ENCODE assay signal across 32 mouse cellular contexts in genomic region chr17:40811560-40811959, GRCm38 (mm10). TPM values are rescaled to one million over a fixed set of nuclear protein-coding genes. Genes with fewer than 3 reads are reported as not detected.
DNase-seq lines count a peak whose midpoint lies in the region; ATAC-seq and TF ChIP-seq lines count a peak whose summit lies in the region.
"Had no signal": no experiment of that assay in that cellular context is flagged by ENCODE, and none has a peak within 500 bp of the region (broad histone marks: within the 10 kb centered on the region; RNA-seq: fewer than 3 reads in every experiment).

No protein-coding gene starts in this region.

- H3K9me3 ChIP-seq in heart, embryonic 10.5 days = no peaks in the 10 kb centered on the region
- no peaks in the 10 kb centered on the region for H3K9me3 ChIP-seq in G1E (replicated peaks)
- H3K9me3 ChIP-seq in liver, postnatal 0 days (ENCODE audit: low read length) = no peaks in the 10 kb centered on the region
- no peaks in the 10 kb centered on the region for H3K9me3 ChIP-seq in forebrain, embryonic 12.5 days
- no peaks in the 10 kb centered on the region for H3K9me3 ChIP-seq in kidney, embryonic 15.5 days (replicated peaks)
- H3K9me3 ChIP-seq: embryonic facial prominence, embryonic 12.5 days; embryonic facial prominence, embryonic 15.5 days; forebrain, embryonic 10.5 days; forebrain, embryonic 15.5 days; heart, embryonic 12.5 days; heart, embryonic 15.5 days; hindbrain, embryonic 10.5 days; hindbrain, embryonic 13.5 days; intestine, embryonic 15.5 days had no signal

- no peak for DNase-seq in heart, embryonic 10.5 days (ENCODE audit: low spot score)
- no peak for DNase-seq in heart, adult 11 months
- DNase-seq in G1E (ENCODE audit: low spot score) = no peak
- DNase-seq in liver, postnatal 0 days = no peak
- DNase-seq: adrenal gland, adult 8-10 months; adrenal gland, postnatal 25 days; B cell, adult 2 months; cerebellum, adult 2 months; cerebellum, adult 9-11 months; cerebellum, postnatal 25 days; gastrocnemius, postnatal 10 days; gastrocnemius, postnatal 36 days; heart, postnatal 10 days; heart, postnatal 36 days had no signal

- no peak; the same call in 1 of the 2 replicates for TF ChIP-seq EP300 in liver, postnatal 0 days (IDR thresholded peaks at IDR 0.05; ENCODE audit: low read depth)

- no peak for TF ChIP-seq POLR2A in bone marrow, adult 2 months (IDR thresholded peaks at IDR 0.05; ENCODE audit: borderline replicate concordance, control insufficient read depth, low read depth, low read length)

- H3K36me3 ChIP-seq in heart, embryonic 10.5 days = no peaks in the 10 kb centered on the region
- no peaks in the 10 kb centered on the region for H3K36me3 ChIP-seq in G1E (replicated peaks)
- no peaks in the 10 kb centered on the region for H3K36me3 ChIP-seq in liver, postnatal 0 days (replicated peaks; ENCODE audit: insufficient read depth, low read length)
- no peaks in the 10 kb centered on the region for H3K36me3 ChIP-seq in forebrain, embryonic 12.5 days (replicated peaks)
- no peaks in the 10 kb centered on the region for H3K36me3 ChIP-seq in kidney, embryonic 15.5 days
- H3K36me3 ChIP-seq: embryonic facial prominence, embryonic 12.5 days; embryonic facial prominence, embryonic 15.5 days; forebrain, embryonic 10.5 days; forebrain, embryonic 15.5 days; heart, embryonic 12.5 days; heart, embryonic 15.5 days; hindbrain, embryonic 10.5 days; hindbrain, embryonic 13.5 days; intestine, embryonic 15.5 days had no signal

- H3K9ac ChIP-seq in liver, postnatal 0 days (replicated peaks) = no peak overlapping the region
- no peak overlapping the region for H3K9ac ChIP-seq in forebrain, embryonic 12.5 days
- no peak overlapping the region for H3K9ac ChIP-seq in kidney, embryonic 15.5 days
- H3K9ac ChIP-seq: embryonic facial prominence, embryonic 12.5 days; embryonic facial prominence, embryonic 15.5 days; forebrain, embryonic 15.5 days; heart, embryonic 12.5 days; heart, embryonic 15.5 days; hindbrain, embryonic 13.5 days; intestine, embryonic 15.5 days had no signal

- peak overlapping the region; percentile 15; the same call in 1 of the 2 replicates for H3K4me3 ChIP-seq in heart, embryonic 10.5 days
- H3K4me3 ChIP-seq in G1E (ENCODE audit: low read depth, low read length) = peak overlapping the region; percentile 68
- peak overlapping the region; percentile 40 for H3K4me3 ChIP-seq in bone marrow, adult 2 months (replicated peaks; ENCODE audit: control insufficient read depth, low read depth, low read length)
- peak overlapping the region; percentile 54 for H3K4me3 ChIP-seq in liver, postnatal 0 days (ENCODE audit: low read depth, low read length)
- H3K4me3 ChIP-seq in forebrain, embryonic 12.5 days (replicated peaks) = no peak overlapping the region
- no peak overlapping the region for H3K4me3 ChIP-seq in kidney, embryonic 15.5 days (replicated peaks)
- H3K4me3 ChIP-seq: embryonic facial prominence, embryonic 12.5 days; embryonic facial prominence, embryonic 15.5 days; forebrain, embryonic 10.5 days; forebrain, embryonic 15.5 days; heart, embryonic 12.5 days; heart, embryonic 15.5 days; hindbrain, embryonic 10.5 days; hindbrain, embryonic 13.5 days; intestine, embryonic 15.5 days had no signal

- 69% methylated on average over 1 of the region's 1 CpGs for WGBS in heart, embryonic 10.5 days
- 58% methylated on average over 1 of the region's 1 CpGs for WGBS in bone marrow, adult 2 months
- 58% methylated on average over 1 of the region's 1 CpGs for WGBS in liver, postnatal 0 days (ENCODE audit: insufficient replicate concordance)
- 92% methylated on average over 1 of the region's 1 CpGs for WGBS in forebrain, embryonic 12.5 days
- WGBS in kidney, embryonic 15.5 days = 94% methylated on average over 1 of the region's 1 CpGs

- no peak for ATAC-seq in G1E (ENCODE audit: extremely low read depth, insufficient number of reproducible peaks, low FRiP score, poor library complexity, severe bottlenecking)
- no peak for ATAC-seq in liver, postnatal 0 days
- no peak for ATAC-seq in forebrain, embryonic 12.5 days (ENCODE audit: low FRiP score)
- no peak for ATAC-seq in kidney, embryonic 15.5 days (replicated peaks; ENCODE audit: low FRiP score)
- ATAC-seq: activated CD4-positive, CD25-positive, alpha-beta regulatory T cell, adult 4 months; forebrain, embryonic 15.5 days; hindbrain, embryonic 16.5 days; intestine, embryonic 15.5 days had no signal

- H3K27ac ChIP-seq in heart, embryonic 10.5 days = no peak overlapping the region
- H3K27ac ChIP-seq in bone marrow, adult 2 months (ENCODE audit: control insufficient read depth, insufficient read depth, low read depth, low read length, poor library complexity) = no peak overlapping the region
- H3K27ac ChIP-seq in liver, postnatal 0 days (ENCODE audit: low read depth) = peak overlapping the region; percentile 13; the same call in 1 of the 2 replicates
- H3K27ac ChIP-seq in forebrain, embryonic 12.5 days = no peak overlapping the region
- no peak overlapping the region for H3K27ac ChIP-seq in kidney, embryonic 15.5 days
- H3K27ac ChIP-seq: embryonic facial prominence, embryonic 12.5 days; embryonic facial prominence, embryonic 15.5 days; forebrain, embryonic 10.5 days; forebrain, embryonic 15.5 days; heart, embryonic 15.5 days; hindbrain, embryonic 10.5 days; hindbrain, embryonic 13.5 days; intestine, embryonic 15.5 days had no signal

- no peaks in the 10 kb centered on the region for H3K4me1 ChIP-seq in heart, embryonic 10.5 days
- H3K4me1 ChIP-seq in G1E (ENCODE audit: insufficient read depth, low read depth, low read length) = peaks cover 44% of the 10 kb centered on the region
- no peaks in the 10 kb centered on the region for H3K4me1 ChIP-seq in bone marrow, adult 2 months (ENCODE audit: control insufficient read depth, insufficient read depth, low read length)
- 0 out of 2 replicates have a peak, but pooled peaks cover 9% of the 10 kb centered on the region for H3K4me1 ChIP-seq in liver, postnatal 0 days (ENCODE audit: insufficient read depth)
- H3K4me1 ChIP-seq in forebrain, embryonic 12.5 days = no peaks in the 10 kb centered on the region
- no peaks in the 10 kb centered on the region for H3K4me1 ChIP-seq in kidney, embryonic 15.5 days
- H3K4me1 ChIP-seq: embryonic facial prominence, embryonic 12.5 days; embryonic facial prominence, embryonic 15.5 days; forebrain, embryonic 10.5 days; forebrain, embryonic 15.5 days; heart, embryonic 12.5 days; heart, embryonic 15.5 days; hindbrain, embryonic 10.5 days; hindbrain, embryonic 13.5 days; intestine, embryonic 15.5 days had no signal

- H3K4me2 ChIP-seq in liver, postnatal 0 days (ENCODE audit: low read depth, low read length) = no peak overlapping the region
- no peak overlapping the region for H3K4me2 ChIP-seq in forebrain, embryonic 12.5 days
- no peak overlapping the region for H3K4me2 ChIP-seq in kidney, embryonic 15.5 days
- H3K4me2 ChIP-seq: embryonic facial prominence, embryonic 12.5 days; embryonic facial prominence, embryonic 15.5 days; forebrain, embryonic 15.5 days; heart, embryonic 12.5 days; heart, embryonic 15.5 days; hindbrain, embryonic 13.5 days; intestine, embryonic 15.5 days had no signal

- no peak for TF ChIP-seq CTCF in G1E (IDR thresholded peaks at IDR 0.05; ENCODE audit: low read depth, low read length)
- TF ChIP-seq CTCF in bone marrow, adult 2 months (IDR thresholded peaks at IDR 0.05; ENCODE audit: control insufficient read depth, insufficient read depth, low read length) = no peak
- TF ChIP-seq CTCF in liver, postnatal 0 days (IDR thresholded peaks at IDR 0.05; ENCODE audit: low read depth) = no peak

- H3K27me3 ChIP-seq in heart, embryonic 10.5 days (ENCODE audit: insufficient read depth, poor library complexity, severe bottlenecking) = no peaks in the 10 kb centered on the region
- no peaks in the 10 kb centered on the region for H3K27me3 ChIP-seq in G1E (ENCODE audit: insufficient read depth, low read length)
- H3K27me3 ChIP-seq in liver, postnatal 0 days (ENCODE audit: insufficient read depth, low read length) = no peaks in the 10 kb centered on the region
- H3K27me3 ChIP-seq in forebrain, embryonic 12.5 days = no peaks in the 10 kb centered on the region
- no peaks in the 10 kb centered on the region for H3K27me3 ChIP-seq in kidney, embryonic 15.5 days
- H3K27me3 ChIP-seq: CH12.LX; embryonic facial prominence, embryonic 12.5 days; embryonic facial prominence, embryonic 15.5 days; forebrain, embryonic 15.5 days; heart, embryonic 12.5 days; heart, embryonic 15.5 days; hindbrain, embryonic 13.5 days; intestine, embryonic 15.5 days had no signal

RNA-seq across cellular contexts. Expression of gene Rhag, which starts 0.6 kb away (rescaled TPM):
- 17.4 and 19.3 TPM in 2 replicates for polyA plus RNA-seq in heart, embryonic 10.5 days (2016; fragmentation: Nextera tagmentation; extraction: Ambion mirVana)
- 630 and 645 TPM in 2 replicates for total RNA-seq in G1E (2014; fragmentation: Nextera tagmentation)
- 110 and 118 TPM in 2 replicates for total RNA-seq in G1E (2017)
- polyA plus RNA-seq in G1E (2012) = 9.5 and 12.7 TPM in 2 replicates
- polyA plus RNA-seq in bone marrow, adult 2 months (2011; ENCODE audit: insufficient read depth, insufficient read length, low replicate concordance, missing spikeins) = 37.6 and 108 TPM in 2 replicates
- 61.6 and 71.2 TPM in 2 replicates for polyA plus RNA-seq in liver, postnatal 0 days (2015; fragmentation: Nextera tagmentation; extraction: Ambion mirVana)
- 1.9 and 3.2 TPM in 2 replicates for polyA plus RNA-seq in forebrain, embryonic 12.5 days (2016; fragmentation: Nextera tagmentation; extraction: Ambion mirVana)
- polyA plus RNA-seq in kidney, embryonic 15.5 days (2015; fragmentation: Nextera tagmentation; extraction: Ambion mirVana) = 1.9 and 3.8 TPM in 2 replicates
- total RNA-seq: adrenal gland, adult 8-10 months; adrenal gland, postnatal 25 days; CH12.LX; gastrocnemius, adult 18-20 months; gastrocnemius, postnatal 36 days; heart, postnatal 10 days had no signal
- polyA plus RNA-seq: cerebellum, adult 2 months had no signal

RNA-seq across cellular contexts. Expression of gene Crisp2, which starts 4.8 kb away (rescaled TPM):
- not detected in 2 replicates for polyA plus RNA-seq in heart, embryonic 10.5 days (2016; fragmentation: Nextera tagmentation; extraction: Ambion mirVana)
- total RNA-seq in G1E (2014; fragmentation: Nextera tagmentation) = 12.6 and 17.6 TPM in 2 replicates
- total RNA-seq in G1E (2017) = 6.9 and 7.1 TPM in 2 replicates
- polyA plus RNA-seq in G1E (2012) = 0.08 TPM in 1 of 2 replicates, not detected in the other
- 3.0 TPM in 1 of 2 replicates, not detected in the other for polyA plus RNA-seq in bone marrow, adult 2 months (2011; ENCODE audit: insufficient read depth, insufficient read length, low replicate concordance, missing spikeins)
- 0.13 and 0.15 TPM in 2 replicates for polyA plus RNA-seq in liver, postnatal 0 days (2015; fragmentation: Nextera tagmentation; extraction: Ambion mirVana)
- not detected in 2 replicates for polyA plus RNA-seq in forebrain, embryonic 12.5 days (2016; fragmentation: Nextera tagmentation; extraction: Ambion mirVana)
- not detected in 2 replicates for polyA plus RNA-seq in kidney, embryonic 15.5 days (2015; fragmentation: Nextera tagmentation; extraction: Ambion mirVana)
- total RNA-seq: adrenal gland, adult 8-10 months; adrenal gland, postnatal 25 days; CH12.LX; common myeloid progenitor, adult 5-6 weeks; gastrocnemius, adult 18-20 months; gastrocnemius, postnatal 10 days; gastrocnemius, postnatal 36 days; heart, adult 8-10 months; heart, postnatal 10 days; heart, postnatal 36 days had no signal
- polyA plus RNA-seq: activated CD4-positive, CD25-positive, alpha-beta regulatory T cell, adult 4 months; cerebellum, adult 2 months; forebrain, embryonic 10.5 days; forebrain, embryonic 15.5 days; heart, embryonic 12.5 days; heart, embryonic 15.5 days; hindbrain, embryonic 10.5 days; hindbrain, embryonic 13.5 days; hindbrain, embryonic 16.5 days; intestine, embryonic 15.5 days had no signal

Comparison
In these comparisons a context has a peak if more than half of its experiments do, and no peak if none do; other contexts are left out.
1. H3K4me3 ChIP-seq: peak in heart, embryonic 10.5 days (single experiment), G1E (single experiment), bone marrow, adult 2 months (single experiment) and liver, postnatal 0 days (single experiment); none in forebrain, embryonic 12.5 days (single experiment) and kidney, embryonic 15.5 days (single experiment).